Mouse (Mus musculus) heart, adult 2 months (tissue): ENCODE measurements around the gene Cwc25. TPM values are rescaled to one million over a fixed set of nuclear protein-coding genes. Genes with fewer than 3 reads are reported as not detected.

Source experiments
- DNase-seq, 2 experiments: peaks; one replicate each; pipeline ENCODE4 v3.0.0; 2021
- H3K27ac ChIP-seq: fragments of 200-600 bp; 2 replicates; pipeline ENCODE4 v1.8.1; 2022
- H3K27me3 ChIP-seq: fragments of 200-500 bp; 2 replicates; pipeline ENCODE4 v1.6.1; 2012; ENCODE audit warnings: mild to moderate bottlenecking, low read length, inconsistent platforms, mixed read lengths; ENCODE audit not compliant: control insufficient read depth, insufficient read depth
- H3K36me3 ChIP-seq: fragments of 200-500 bp; 2 replicates; pipeline ENCODE4 v1.6.1; 2012; ENCODE audit warnings: low read length, inconsistent platforms; ENCODE audit not compliant: control insufficient read depth, insufficient read depth
- H3K4me1 ChIP-seq: fragments of 200-500 bp; 2 replicates; pipeline ENCODE4 v1.6.1; 2011; ENCODE audit warnings: low read length; ENCODE audit not compliant: control insufficient read depth, insufficient read depth
- H3K4me3 ChIP-seq: fragments of 200-600 bp; 2 replicates; pipeline ENCODE4 v1.8.1; 2022
- H3K79me2 ChIP-seq: fragments of 200-500 bp; replicated peaks from 2 replicates; pipeline ENCODE4 v1.6.1; 2012; ENCODE audit warnings: mild to moderate bottlenecking, inconsistent platforms, low read length, moderate library complexity, mixed read lengths; ENCODE audit not compliant: control insufficient read depth, insufficient read depth
- H3K9ac ChIP-seq: fragments of 200-500 bp; 2 replicates; pipeline ENCODE4 v1.6.1; 2012; ENCODE audit warnings: low read depth, mild to moderate bottlenecking, control low read depth, inconsistent platforms, low read length, mixed read lengths
- CTCF ChIP-seq: fragments of 200-600 bp; IDR thresholded peaks from 2 replicates; pipeline ENCODE4 v1.8.1; 2022; ENCODE audit warnings: antibody characterized with exemption, mild to moderate bottlenecking, moderate library complexity
- EP300 ChIP-seq: fragments of 200-500 bp; IDR thresholded peaks from 2 replicates; pipeline ENCODE4 v1.6.1; 2011; ENCODE audit warnings: low read depth, low read length, control low read depth; ENCODE audit not compliant: insufficient read depth
- POLR2A ChIP-seq: fragments of 200-500 bp; IDR thresholded peaks from 2 replicates; pipeline ENCODE4 v1.6.1; 2011; ENCODE audit warnings: mild to moderate bottlenecking, low read depth, low read length, control low read depth; ENCODE audit not compliant: insufficient read depth
- WGBS: fragments of 180-500 bp; shearing (Covaris S2); methylation state at CpG from one replicate; pipeline ENCODE4 v1.1.7; 2018; 5-methylcytosine and 5-hydroxymethylcytosine counted together
- intact Hi-C: fragments of 180-260 bp; cut with DNase I; formaldehyde crosslinking; loops from one replicate; pipeline ENCODE4 v1.15.1; 2025
- polyA plus RNA-seq: library from polyadenylated mRNA; depleted of rRNA; stranded (reverse); fragments of >200 nt; gene quantifications from 2 replicates; pipeline ENCODE4 v1.2.3, GENCODE M21; 2012
- total RNA-seq, 2 experiments: library from RNA; stranded (reverse); gene quantifications; 2 replicates each; pipeline ENCODE4 v1.2.3; 2021

Gene Cwc25
- total and polyA plus RNA-seq, 3 experiments = 6.0 to 7.9 (median 7.6) TPM

DNA sequence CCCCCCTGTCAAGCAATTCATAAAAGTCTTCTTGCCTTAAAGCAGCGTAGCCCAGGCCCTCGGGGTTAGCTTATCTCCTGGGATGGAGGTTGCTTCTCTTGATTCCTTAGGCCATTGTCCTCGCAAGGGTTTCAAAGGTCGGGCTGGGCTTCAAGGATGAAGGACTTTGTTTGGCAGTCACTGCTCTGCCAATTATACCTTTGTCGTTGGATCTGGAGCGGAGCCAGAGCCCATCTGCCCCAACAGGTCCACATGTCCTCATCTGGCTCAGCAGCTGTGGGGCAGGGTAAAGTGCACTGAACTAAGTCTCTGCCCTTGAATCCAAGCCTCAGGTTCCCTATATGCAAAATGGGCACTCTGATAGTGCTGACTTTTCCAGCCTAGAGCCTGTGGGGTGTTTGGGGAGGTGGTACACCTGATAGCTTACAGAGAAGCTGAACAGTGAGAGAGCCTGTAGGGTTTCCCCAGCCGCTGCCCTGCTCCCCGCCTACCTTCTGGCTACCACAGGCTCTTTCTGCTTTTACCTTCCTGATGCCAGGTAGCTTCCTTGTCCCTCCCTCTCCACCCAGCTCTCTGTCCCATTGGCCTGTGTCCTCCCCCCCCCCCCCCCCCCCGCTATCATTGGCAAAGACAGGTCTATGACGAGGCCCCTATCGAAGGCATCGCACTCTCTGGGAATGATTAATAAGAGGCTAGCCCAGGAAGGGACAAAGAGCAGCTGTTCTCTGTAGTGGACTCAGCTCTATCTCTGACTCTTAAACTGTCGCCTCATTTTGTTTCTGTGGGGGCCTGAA is 45.4 kb upstream of the Cwc25 start:
- peaks cover 55% of the 10 kb centered on the region for H3K4me1 ChIP-seq
- 46% methylated on average over 13 of the region's 13 CpGs for WGBS
- intact Hi-C loops = no loop called here
- no peak overlapping the region for H3K9ac ChIP-seq
- DNase-seq = no peak
- peaks cover 2% of the 10 kb centered on the region for H3K79me2 ChIP-seq
- TF ChIP-seq CTCF = no peak
- no peak for TF ChIP-seq EP300
- no peak for TF ChIP-seq POLR2A
- H3K4me3 ChIP-seq = no peak overlapping the region
- peaks cover 35% of the 10 kb centered on the region for H3K36me3 ChIP-seq
- no peaks in the 10 kb centered on the region for H3K27me3 ChIP-seq
- no peak overlapping the region for H3K27ac ChIP-seq

DNA sequence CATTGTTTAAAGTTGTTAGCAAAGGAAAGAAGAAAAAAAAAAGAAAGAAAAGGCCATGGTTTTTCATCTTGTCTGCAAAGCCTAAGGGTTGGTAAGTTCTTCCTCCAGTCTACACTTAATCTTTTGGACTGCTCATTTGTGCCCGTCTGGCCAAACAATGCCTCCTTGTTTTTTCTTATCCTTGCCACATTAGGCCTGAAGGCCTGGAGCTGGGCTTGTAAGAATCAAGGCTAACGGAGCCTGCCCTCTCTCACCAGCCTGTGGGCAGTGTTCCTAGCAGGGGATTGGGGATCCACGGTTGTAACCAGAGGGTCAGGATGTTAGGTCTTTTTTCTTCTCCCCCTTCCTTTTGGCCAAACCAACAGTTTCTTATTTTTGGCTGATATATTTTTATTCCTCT is 44.6 kb upstream of the Cwc25 start:
- TF ChIP-seq POLR2A (no peak), CTCF (no peak), EP300 (no peak)
- Histone ChIP-seq H3K27ac (peak overlapping the region; percentile 36), H3K4me3 (no peak overlapping the region), H3K27me3 (no peaks in the 10 kb centered on the region), H3K79me2 (peaks cover 2% of the 10 kb centered on the region), H3K36me3 (peaks cover 30% of the 10 kb centered on the region), H3K4me1 (peaks cover 57% of the 10 kb centered on the region), H3K9ac (no peak overlapping the region)
- no peak for DNase-seq
- intact Hi-C loops = no loop called here
- WGBS = 61% methylated on average over 3 of the region's 3 CpGs

DNA sequence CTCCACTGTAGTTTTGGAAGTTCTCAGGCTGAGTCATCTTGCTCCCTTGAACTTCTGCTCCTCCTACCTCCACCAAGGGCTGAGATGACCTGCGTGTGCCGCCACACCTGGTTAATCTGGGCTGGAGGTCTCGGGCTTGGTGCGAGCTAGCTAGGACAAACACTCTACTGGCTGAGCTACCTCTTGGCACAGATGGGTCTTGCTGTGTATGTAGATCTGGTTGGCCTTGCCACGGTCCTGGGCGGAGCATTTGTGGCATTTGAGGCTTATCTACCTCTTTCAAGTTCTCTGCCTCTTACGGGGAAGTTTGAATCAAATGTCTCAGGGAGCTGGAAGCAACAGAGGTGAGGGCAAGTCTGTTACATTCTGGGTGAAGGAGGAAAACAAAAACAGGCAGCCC is 44.0 kb upstream of the Cwc25 start:
- 77% methylated on average over 7 of the region's 7 CpGs for WGBS

DNA sequence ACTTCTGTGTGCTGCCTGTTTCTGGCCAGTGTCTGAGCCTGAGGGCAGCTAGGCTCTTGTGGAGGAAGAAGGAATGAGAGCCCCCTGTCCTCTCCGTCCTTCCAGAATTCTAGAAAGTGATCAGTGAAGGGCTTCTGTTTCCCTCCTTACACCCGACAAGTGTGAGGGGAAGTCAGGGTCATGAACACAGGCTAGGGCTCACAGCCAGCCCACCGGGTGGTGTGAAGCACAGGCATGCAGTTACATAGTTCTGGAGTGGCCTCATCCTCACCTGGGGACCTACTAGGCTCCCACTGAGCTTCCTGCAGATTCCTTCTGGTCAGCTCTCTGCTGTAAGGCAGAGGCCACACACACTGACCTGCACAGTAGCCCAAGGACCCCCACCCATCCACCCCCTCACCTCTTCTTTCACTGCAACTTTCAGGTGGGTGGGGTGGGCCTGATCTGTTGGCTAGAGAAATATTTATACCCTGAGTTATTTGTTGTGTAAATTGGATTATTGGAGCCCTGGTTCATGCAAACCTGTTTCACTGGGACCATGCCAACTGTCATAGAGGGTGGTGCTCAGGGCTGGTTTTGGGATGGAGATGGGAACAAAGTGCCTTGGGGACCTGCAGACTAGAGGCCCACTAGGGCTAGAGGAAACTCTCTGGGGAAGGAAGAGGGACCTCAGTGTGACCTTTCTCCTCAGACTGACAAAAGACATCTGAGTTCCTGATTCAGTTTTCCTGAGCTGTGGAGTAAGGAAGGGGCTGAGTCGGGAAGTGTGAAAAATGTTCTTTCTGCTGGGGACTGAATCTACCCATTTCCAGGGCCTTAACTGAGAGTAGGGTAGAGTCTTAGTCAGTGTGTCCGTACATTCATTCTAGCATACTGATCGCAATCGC is 43.1 kb upstream of the Cwc25 start:
- intact Hi-C loops = no loop called here

More for the DNA sequence above, 44.0 kb upstream of the Cwc25 start:
- Histone ChIP-seq H3K36me3 (peaks cover 27% of the 10 kb centered on the region), H3K79me2 (peaks cover 2% of the 10 kb centered on the region), H3K4me1 (peaks cover 58% of the 10 kb centered on the region), H3K27ac (peak overlapping the region; percentile 21), H3K27me3 (no peaks in the 10 kb centered on the region), H3K4me3 (no peak overlapping the region), H3K9ac (no peak overlapping the region)
- TF ChIP-seq POLR2A (no peak), EP300 (no peak), CTCF (no peak)
- peak in 1 of 2 experiments; percentile 30 for DNase-seq
- intact Hi-C loops = no loop called here

DNA sequence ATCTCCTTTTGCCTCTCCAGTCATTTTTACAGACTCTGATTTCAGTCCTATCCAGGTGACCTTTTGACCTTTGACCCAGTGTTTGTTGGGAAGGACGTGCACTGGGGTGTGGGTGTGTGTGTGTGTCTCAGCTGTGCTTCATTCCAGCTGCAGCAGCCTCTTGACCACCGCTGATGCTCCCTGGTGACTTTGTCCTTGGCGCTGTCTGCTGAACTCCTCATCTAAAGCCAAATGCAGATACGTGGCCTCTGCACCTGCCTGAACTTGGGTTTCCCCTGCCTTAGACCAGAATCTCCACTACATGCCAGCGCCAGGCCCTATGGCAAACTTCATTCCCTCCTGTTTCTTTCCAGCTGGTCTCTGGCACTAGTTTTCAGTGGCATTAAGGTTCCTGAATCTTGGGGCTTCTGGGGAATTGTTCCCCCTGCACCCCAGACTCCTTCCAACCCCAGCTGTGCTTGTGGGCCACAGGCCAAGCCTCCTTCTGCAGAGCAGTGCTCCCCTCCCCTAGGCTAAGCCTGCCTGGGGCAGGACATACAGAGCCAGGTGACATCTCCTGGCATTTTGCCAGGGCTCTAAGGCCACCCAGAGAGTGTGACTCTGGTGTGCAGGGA is 42.4 kb upstream of the Cwc25 start:
- DNase-seq = peak in 1 of 2 experiments; percentile 52
- peak overlapping the region; percentile 2; the same call in 1 of the 2 replicates for H3K9ac ChIP-seq

More for the DNA sequence above, 43.1 kb upstream of the Cwc25 start:
- H3K27ac ChIP-seq = peak overlapping the region; percentile 70
- peaks cover 2% of the 10 kb centered on the region for H3K79me2 ChIP-seq
- no peaks in the 10 kb centered on the region for H3K27me3 ChIP-seq
- H3K4me1 ChIP-seq = peaks cover 62% of the 10 kb centered on the region
- H3K9ac ChIP-seq = no peak overlapping the region
- peak in 1 of 2 experiments; percentile 34 for DNase-seq
- no peak for TF ChIP-seq POLR2A
- no peak for TF ChIP-seq EP300
- TF ChIP-seq CTCF = no peak
- H3K36me3 ChIP-seq = peaks cover 29% of the 10 kb centered on the region
- H3K4me3 ChIP-seq = no peak overlapping the region
- 34% methylated on average over 7 of the region's 7 CpGs for WGBS

More for the DNA sequence above, 42.4 kb upstream of the Cwc25 start:
- H3K79me2 ChIP-seq = peaks cover 2% of the 10 kb centered on the region
- intact Hi-C loops = no loop called here
- H3K27ac ChIP-seq = peak overlapping the region; percentile 70
- H3K27me3 ChIP-seq = no peaks in the 10 kb centered on the region
- peaks cover 64% of the 10 kb centered on the region for H3K4me1 ChIP-seq
- TF ChIP-seq POLR2A (no peak), CTCF (no peak), EP300 (no peak)
- no peak overlapping the region for H3K4me3 ChIP-seq
- 27% methylated on average over 5 of the region's 5 CpGs for WGBS
- H3K36me3 ChIP-seq = peaks cover 31% of the 10 kb centered on the region
